Mouse (Mus musculus): ENCODE measurements around the gene BC030867.

GRCm38 (mm10) chr11:102211011-102211410, 37.7 kb upstream of the BC030867 start:
- no peak for TF ChIP-seq CTCF (IDR thresholded peaks at IDR 0.05; ENCODE audit: low read depth, low read length)
- TF ChIP-seq POLR2A (IDR thresholded peaks at IDR 0.05; ENCODE audit: borderline replicate concordance, low read depth, low read length), result no peak

Data from bone marrow macrophage, adult 2 months (primary cell).